Mouse (Mus musculus): ENCODE measurements around the gene Tor1b.
"Not testable (repeated sequence)": the region's sequence is repeated elsewhere in the genome, so short reads cannot be mapped to it uniquely, and the experiment has no call there.

Gene Tor1b

GRCm38 (mm10) chr2:30931922-30932321 is 20.8 kb upstream of the Tor1b start:
- DNase-seq = no peak

- no peak for DNase-seq
Measured at GRCm38 (mm10) chr2:30933032-30933431, 19.7 kb upstream of the Tor1b start.

GRCm38 (mm10) chr2:30933917-30934450 is 18.8 kb upstream of the Tor1b start:
- DNase-seq = peak; percentile 73 to 78

- no peak for DNase-seq
Measured at GRCm38 (mm10) chr2:30936808-30937207, 16.0 kb upstream of the Tor1b start.

GRCm38 (mm10) chr2:30937731-30938130 is 15.0 kb upstream of the Tor1b start:
- no peak for DNase-seq

- no peak for DNase-seq
Measured at GRCm38 (mm10) chr2:30938574-30938991, 14.2 kb upstream of the Tor1b start.

GRCm38 (mm10) chr2:30941586-30941985 is 11.2 kb upstream of the Tor1b start:
- DNase-seq = no peak

- DNase-seq = not testable (repeated sequence)
Measured at GRCm38 (mm10) chr2:30942116-30942515, 10.6 kb upstream of the Tor1b start.

- DNase-seq = peak; percentile 68 to 72
Measured at GRCm38 (mm10) chr2:30942603-30943011, 10.2 kb upstream of the Tor1b start.

GRCm38 (mm10) chr2:30952457-30952823 is 319 bp upstream of the Tor1b start:
- no peak for DNase-seq

GRCm38 (mm10) chr2:30954797-30955196 is 2.0 kb downstream of the Tor1b start:
- no peak for DNase-seq

GRCm38 (mm10) chr2:30957511-30957910 is 4.8 kb downstream of the Tor1b start:
- DNase-seq = no peak

- no peak for DNase-seq
Measured at GRCm38 (mm10) chr2:30958726-30959125, 6.0 kb downstream of the Tor1b start.

GRCm38 (mm10) chr2:30959856-30960255 is 7.1 kb downstream of the Tor1b start:
- DNase-seq = no peak

- no peak for DNase-seq
Measured at GRCm38 (mm10) chr2:30962570-30963254, 10.0 kb downstream of the Tor1b start.

- DNase-seq = no peak
Measured at GRCm38 (mm10) chr2:30965627-30966026, 12.9 kb downstream of the Tor1b start.

GRCm38 (mm10) chr2:30966826-30967225 is 14.1 kb downstream of the Tor1b start:
- DNase-seq = no peak

GRCm38 (mm10) chr2:30967352-30968327 is 14.9 kb downstream of the Tor1b start, which contains the start of gene Tor1a:
TSS of gene Tor1a (minus strand) at chr2:30967933.
- DNase-seq = peak; percentile 90

- DNase-seq = peak; percentile 99 to 100
Measured at GRCm38 (mm10) chr2:30981790-30982513, 29.2 kb downstream of the Tor1b start, which contains the start of the genes BC005624 and Usp20. TSS of gene BC005624 (minus strand) at chr2:30982201. TSS of gene Usp20 (plus strand) at chr2:30982279.

GRCm38 (mm10) chr2:30983024-30983423 is 30.3 kb downstream of the Tor1b start:
- no peak for DNase-seq

- peak in 1 of 2 experiments; percentile 39 for DNase-seq
Measured at GRCm38 (mm10) chr2:30985111-30986020, 32.6 kb downstream of the Tor1b start.

All from cerebellum, adult 18-20 months (tissue).